Mouse (Mus musculus) C3H10T1/2 (cell line): Measurements from ENCODE around the gene Glt6d1. TPM values are rescaled to one million over a fixed set of nuclear protein-coding genes. Genes with fewer than 3 reads are reported as not detected.

Experiments used
- polyA plus RNA-seq, 2 experiments: library from polyadenylated mRNA; unstranded; fragments of >200 nt; fragmentation: generic; extraction: Trizol; gene quantifications; one replicate each; pipeline ENCODE4 v1.2.1; 2012; ENCODE audit warnings: missing spikeins in 2 of 2

Gene Glt6d1
- not detected for polyA plus RNA-seq

GRCm38 (mm10) chr2:25815748-25816147, at the start of gene Glt6d1:
TSS of gene Glt6d1 (minus strand) at chr2:25815848.

GRCm38 (mm10) chr2:25863337-25864131, 47.9 kb upstream of the Glt6d1 start, which contains the start of gene Kcnt1:
TSS of gene Kcnt1 (plus strand) at chr2:25863734.

GRCm38 (mm10) chr2:25847226-25847625, 31.6 kb upstream of the Glt6d1 start, which contains the start of gene Sohlh1:
TSS of gene Sohlh1 (minus strand) at chr2:25847248.

GRCm38 (mm10) chr2:25822806-25823205, 7.2 kb upstream of the Glt6d1 start, which contains the start of gene Lcn9:
TSS of gene Lcn9 (plus strand) at chr2:25823153.

GRCm38 (mm10) chr2:25781957-25782356, 33.7 kb downstream of the Glt6d1 start, which contains the start of gene Gm13539:
TSS of gene Gm13539 (plus strand) at chr2:25782257.

GRCm38 (mm10) chr2:25776717-25777116, 38.9 kb downstream of the Glt6d1 start, which contains the start of gene Lcn11:
TSS of gene Lcn11 (plus strand) at chr2:25777017.

GRCm38 (mm10) chr2:25765269-25765668, 50.4 kb downstream of the Glt6d1 start, which contains the start of gene Lcn3:
TSS of gene Lcn3 (plus strand) at chr2:25765569.

Other genes with a start within 250 kb of the Glt6d1 start
- 1 to 10 TPM in 1 of 2 experiments, under 1 TPM in 1; 0.09 to 1.1 TPM for gene Mamdc4, start 241.0 kb downstream of the Glt6d1 start, polyA plus RNA-seq
- gene Phpt1, start 240.6 kb downstream of the Glt6d1 start, polyA plus RNA-seq, result 100 to 1,000 TPM; 104 to 192 TPM
- 1 to 10 TPM in 1 of 2 experiments, under 1 TPM in 1; 0.04 to 1.9 TPM for gene Ajm1, start 234.1 kb downstream of the Glt6d1 start, polyA plus RNA-seq
- 10 to 100 TPM; 38.7 to 57.3 TPM for gene Rabl6, start 207.3 kb downstream of the Glt6d1 start, polyA plus RNA-seq
- gene Ccdc183, start 198.2 kb downstream of the Glt6d1 start, polyA plus RNA-seq, result 1 to 10 TPM in 1 of 2 experiments, under 1 TPM in 1; 0.82 to 1.3 TPM
- 1 to 10 TPM; 5.8 to 8.5 TPM for gene Tmem141, start 193.8 kb downstream of the Glt6d1 start, polyA plus RNA-seq
- under 1 TPM; 0.09 to 0.51 TPM for gene Fcna, start 187.8 kb downstream of the Glt6d1 start, polyA plus RNA-seq
- not detected for gene Lcn8, start 162.7 kb downstream of the Glt6d1 start, polyA plus RNA-seq
- gene Lcn5, start 157.9 kb downstream of the Glt6d1 start, polyA plus RNA-seq, result not detected
- not detected for gene Lcn6, start 139.1 kb downstream of the Glt6d1 start, polyA plus RNA-seq
- not detected for gene Lcn10, start 133.1 kb downstream of the Glt6d1 start, polyA plus RNA-seq
- gene Obp2a, start 115.8 kb downstream of the Glt6d1 start, polyA plus RNA-seq, result not detected
- not detected for gene Bmyc, start 109.1 kb downstream of the Glt6d1 start, polyA plus RNA-seq
- gene Obp2b, start 78.8 kb downstream of the Glt6d1 start, polyA plus RNA-seq, result not detected
- not detected for gene Lcn3, start 50.3 kb downstream of the Glt6d1 start, polyA plus RNA-seq
- gene Lcn11, start 38.8 kb downstream of the Glt6d1 start, polyA plus RNA-seq, result not detected
- not detected for gene Gm13539, start 33.6 kb downstream of the Glt6d1 start, polyA plus RNA-seq
- not detected for gene Lcn9, start 7.3 kb upstream of the Glt6d1 start, polyA plus RNA-seq
- gene Sohlh1, start 31.4 kb upstream of the Glt6d1 start, polyA plus RNA-seq, result not detected
- under 1 TPM in 1 of 2 experiments, not detected in 1; 0.06 TPM for gene Kcnt1, start 47.9 kb upstream of the Glt6d1 start, polyA plus RNA-seq
- gene Camsap1, start 167.4 kb upstream of the Glt6d1 start, polyA plus RNA-seq, result 1 to 10 TPM; 1.3 to 7.8 TPM
- gene Ubac1, start 205.9 kb upstream of the Glt6d1 start, polyA plus RNA-seq, result 10 to 100 TPM; 44.8 to 51.9 TPM